Mouse (Mus musculus): ENCODE data around the gene Svep1. TPM values are rescaled to one million over a fixed set of nuclear protein-coding genes. Genes with fewer than 3 reads are reported as not detected.

Gene Svep1
- polyA plus RNA-seq, 1 experiment from 2014 or later: 0.92 TPM

- Histone ChIP-seq H3K9me3 (ENCODE audit: control insufficient read depth, low read length) (no peaks in the 10 kb centered on the region), H3K9ac (replicated peaks; ENCODE audit: low read length) (no peak overlapping the region)
Observed at GRCm38 (mm10) chr4:58037096-58037705, 169.5 kb downstream of the Svep1 start.

GRCm38 (mm10) chr4:58034663-58035062 is 172.0 kb downstream of the Svep1 start:
- 59% methylated on average over 13 of the region's 13 CpGs for WGBS
- H3K9me3 ChIP-seq (ENCODE audit: control insufficient read depth, low read length): peaks cover 5% of the 10 kb centered on the region; the same call in 1 of the 2 replicates
- H3K27ac ChIP-seq (replicated peaks; ENCODE audit: low read depth, low read length): no peak overlapping the region
- no peak overlapping the region for H3K9ac ChIP-seq (replicated peaks; ENCODE audit: low read length)
- H3K4me3 ChIP-seq (replicated peaks; ENCODE audit: low read depth, low read length): no peak overlapping the region
- H3K4me1 ChIP-seq (ENCODE audit: control insufficient read depth, insufficient read depth, low read length): no peaks in the 10 kb centered on the region
- H3K27me3 ChIP-seq (ENCODE audit: control insufficient read depth, insufficient read depth, low read length): no peaks in the 10 kb centered on the region
- H3K36me3 ChIP-seq (ENCODE audit: control insufficient read depth, insufficient read depth, low read length): no peaks in the 10 kb centered on the region
- peak overlapping the region; percentile 4; the same call in 1 of the 2 replicates for H3K4me2 ChIP-seq (ENCODE audit: low read length)
- DNase-seq (no peak), ATAC-seq (ENCODE audit: low FRiP score, low TSS enrichment) (no peak)

More at GRCm38 (mm10) chr4:58037096-58037705, 169.5 kb downstream of the Svep1 start:
- Histone ChIP-seq H3K36me3 (ENCODE audit: control insufficient read depth, insufficient read depth, low read length) (no peaks in the 10 kb centered on the region), H3K27ac (replicated peaks; ENCODE audit: low read depth, low read length) (no peak overlapping the region), H3K27me3 (ENCODE audit: control insufficient read depth, insufficient read depth, low read length) (no peaks in the 10 kb centered on the region), H3K4me1 (ENCODE audit: control insufficient read depth, insufficient read depth, low read length) (no peaks in the 10 kb centered on the region), H3K4me3 (replicated peaks; ENCODE audit: low read depth, low read length) (no peak overlapping the region), H3K4me2 (ENCODE audit: low read length) (no peak overlapping the region)
- DNase-seq (no peak), ATAC-seq (ENCODE audit: low FRiP score, low TSS enrichment) (no peak)
- WGBS: 89% methylated on average over 6 of the region's 6 CpGs

- Histone ChIP-seq H3K4me3 (replicated peaks; ENCODE audit: low read depth, low read length) (no peak overlapping the region), H3K4me1 (ENCODE audit: control insufficient read depth, insufficient read depth, low read length) (no peaks in the 10 kb centered on the region), H3K36me3 (ENCODE audit: control insufficient read depth, insufficient read depth, low read length) (no peaks in the 10 kb centered on the region), H3K4me2 (ENCODE audit: low read length) (no peak overlapping the region), H3K9me3 (ENCODE audit: control insufficient read depth, low read length) (peaks cover 5% of the 10 kb centered on the region; the same call in 1 of the 2 replicates), H3K9ac (replicated peaks; ENCODE audit: low read length) (no peak overlapping the region), H3K27ac (replicated peaks; ENCODE audit: low read depth, low read length) (no peak overlapping the region), H3K27me3 (ENCODE audit: control insufficient read depth, insufficient read depth, low read length) (no peaks in the 10 kb centered on the region)
- 84% methylated on average over 1 of the region's 1 CpGs for WGBS
- no peak for ATAC-seq (ENCODE audit: low FRiP score, low TSS enrichment)
- no peak for DNase-seq
Observed at GRCm38 (mm10) chr4:58032714-58033113, 173.9 kb downstream of the Svep1 start.

GRCm38 (mm10) chr4:58009024-58009423 is 197.6 kb downstream of the Svep1 start, which contains the start of gene Txndc8:
Gene Txndc8 (minus strand): TSS chr4:58009124.
- Histone ChIP-seq H3K9me3 (ENCODE audit: control insufficient read depth, low read length) (no peaks in the 10 kb centered on the region), H3K36me3 (ENCODE audit: control insufficient read depth, insufficient read depth, low read length) (no peaks in the 10 kb centered on the region), H3K9ac (replicated peaks; ENCODE audit: low read length) (no peak within 1 kb of the TSS), H3K4me3 (replicated peaks; ENCODE audit: low read depth, low read length) (no peak within 1 kb of the TSS), H3K4me2 (ENCODE audit: low read length) (no peak within 1 kb of the TSS), H3K4me1 (ENCODE audit: control insufficient read depth, insufficient read depth, low read length) (no peaks in the 10 kb centered on the region), H3K27ac (replicated peaks; ENCODE audit: low read depth, low read length) (no peak within 1 kb of the TSS), H3K27me3 (ENCODE audit: control insufficient read depth, insufficient read depth, low read length) (no peaks in the 10 kb centered on the region)
- DNase-seq (no peak), ATAC-seq (ENCODE audit: low FRiP score, low TSS enrichment) (no peak)
- WGBS: 88% methylated on average over 5 of the region's 5 CpGs

- 69% methylated on average over 3 of the region's 3 CpGs for WGBS
- no peak for DNase-seq
- Histone ChIP-seq H3K27ac (replicated peaks; ENCODE audit: low read depth, low read length) (no peak overlapping the region), H3K4me3 (replicated peaks; ENCODE audit: low read depth, low read length) (no peak overlapping the region), H3K36me3 (ENCODE audit: control insufficient read depth, insufficient read depth, low read length) (no peaks in the 10 kb centered on the region), H3K9ac (replicated peaks; ENCODE audit: low read length) (no peak overlapping the region), H3K4me1 (ENCODE audit: control insufficient read depth, insufficient read depth, low read length) (no peaks in the 10 kb centered on the region), H3K4me2 (ENCODE audit: low read length) (no peak overlapping the region), H3K9me3 (ENCODE audit: control insufficient read depth, low read length) (no peaks in the 10 kb centered on the region), H3K27me3 (ENCODE audit: control insufficient read depth, insufficient read depth, low read length) (no peaks in the 10 kb centered on the region)
- ATAC-seq (ENCODE audit: low FRiP score, low TSS enrichment): no peak
Observed at GRCm38 (mm10) chr4:58003501-58003900, 203.2 kb downstream of the Svep1 start.

Other genes with a start within 250 kb of the Svep1 start
- gene Txndc8, start 197.7 kb downstream of the Svep1 start, polyA plus RNA-seq (2014; fragmentation: Nextera tagmentation; extraction: Ambion mirVana): not detected in 2 replicates
- not detected in 2 replicates for gene Musk, start 79.1 kb upstream of the Svep1 start, polyA plus RNA-seq (2014; fragmentation: Nextera tagmentation; extraction: Ambion mirVana)